Mouse (Mus musculus): ENCODE results near the gene Siah1b.

- no peak for TF ChIP-seq CTCF (IDR thresholded peaks at IDR 0.05; ENCODE audit: low read depth, low read length)
- no peak for TF ChIP-seq POLR2AphosphoS5 (IDR thresholded peaks at IDR 0.05; ENCODE audit: insufficient replicate concordance, low read depth, low read length)
- no peak for TF ChIP-seq GATA1 (IDR thresholded peaks at IDR 0.05; ENCODE audit: borderline replicate concordance, low read length)
Measured at GRCm38 (mm10) chrX:164027607-164028289, 48.5 kb downstream of the Siah1b start, which contains the start of gene Car5b.
